Mouse (Mus musculus) thymus, postnatal 36 days (tissue): ENCODE results near the gene Hist1h4f.

ENCODE experiments used
- DNase-seq, 2 experiments: peaks; one replicate each; pipeline ENCODE4 v3.0.0; 2022; ENCODE audit warnings: mixed read lengths in 2 of 2

The Hist1h4f gene

GRCm38 (mm10) chr13:23510127-23510526, 41.3 kb downstream of the Hist1h4f start:
- no peak for DNase-seq

GRCm38 (mm10) chr13:23506819-23507515, 44.5 kb downstream of the Hist1h4f start:
- no peak for DNase-seq

GRCm38 (mm10) chr13:23506351-23506750, 45.1 kb downstream of the Hist1h4f start:
- peak; percentile 41 to 57 for DNase-seq

GRCm38 (mm10) chr13:23505662-23506345, 45.6 kb downstream of the Hist1h4f start:
- no peak for DNase-seq

- peak; percentile 59 to 71 for DNase-seq
Observed at GRCm38 (mm10) chr13:23503797-23504196, 47.7 kb downstream of the Hist1h4f start.

- DNase-seq = no peak
Observed at GRCm38 (mm10) chr13:23502916-23503315, 48.5 kb downstream of the Hist1h4f start.

GRCm38 (mm10) chr13:23502031-23502567, 49.3 kb downstream of the Hist1h4f start:
- no peak for DNase-seq

GRCm38 (mm10) chr13:23501511-23501910, 49.9 kb downstream of the Hist1h4f start:
- DNase-seq = no peak
